Mouse (Mus musculus): ENCODE results near the gene Bcan. TPM values are rescaled to one million over a fixed set of nuclear protein-coding genes. Genes with fewer than 3 reads are reported as not detected.

Bcan gene
- polyA plus RNA-seq, 1 experiment = not detected

DNA sequence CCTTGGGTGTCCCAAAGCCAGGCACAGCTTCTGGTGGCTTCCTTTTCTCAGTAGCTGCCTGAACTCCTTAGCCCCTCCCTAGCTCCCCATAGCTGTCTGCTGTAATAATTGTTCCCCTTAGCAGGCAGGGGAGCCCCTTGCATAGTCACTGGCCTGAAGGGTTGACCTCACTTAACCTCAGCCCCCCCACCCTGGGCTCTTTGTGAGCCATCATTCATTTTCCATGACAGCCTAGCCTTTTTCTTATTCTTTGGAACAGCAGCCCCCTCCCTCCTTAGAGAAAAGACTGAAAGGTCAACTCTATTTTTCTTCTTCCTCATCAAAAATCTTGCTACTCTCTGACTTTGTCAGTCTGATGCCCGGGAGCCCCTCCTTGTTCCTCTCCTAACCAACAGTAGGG lies 41.1 kb downstream of the Bcan start:
- Histone ChIP-seq H3K27me3 (replicated peaks) (peaks cover 77% of the 10 kb centered on the region), H3K4me1 (peaks cover 40% of the 10 kb centered on the region), H3K9me3 (no peaks in the 10 kb centered on the region), H3K4me3 (replicated peaks) (no peak overlapping the region), H3K36me3 (replicated peaks; ENCODE audit: low read length) (no peaks in the 10 kb centered on the region)
- no peak for TF ChIP-seq FLI1 (IDR thresholded peaks at IDR 0.05; ENCODE audit: low read length)
- TF ChIP-seq GATA1 (IDR thresholded peaks at IDR 0.05; ENCODE audit: borderline replicate concordance, low read length) = no peak

DNA sequence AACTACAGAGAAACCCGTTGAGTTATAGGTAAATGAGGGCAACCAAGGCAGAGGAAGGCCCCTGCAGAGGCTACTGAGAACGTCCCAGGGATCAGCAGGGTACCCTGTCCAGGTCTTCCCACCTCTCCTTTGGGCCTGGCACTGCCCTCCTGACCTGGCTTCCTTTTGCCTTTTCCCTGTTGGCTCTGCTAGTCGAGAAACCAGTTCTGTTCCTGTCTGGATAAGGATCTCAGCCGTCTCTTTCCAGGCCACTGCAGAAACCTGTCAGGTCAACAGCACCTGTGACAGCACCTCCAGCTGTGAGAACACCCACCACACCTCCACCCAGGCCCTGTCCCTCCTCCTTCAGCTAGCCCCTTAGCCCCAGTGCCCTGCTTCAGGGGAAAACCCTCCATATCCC lies 41.6 kb downstream of the Bcan start:
- Histone ChIP-seq H3K27me3 (replicated peaks) (peaks cover 80% of the 10 kb centered on the region), H3K4me3 (replicated peaks) (no peak overlapping the region), H3K36me3 (replicated peaks; ENCODE audit: low read length) (no peaks in the 10 kb centered on the region), H3K4me1 (peaks cover 40% of the 10 kb centered on the region), H3K9me3 (no peaks in the 10 kb centered on the region)
- no peak for TF ChIP-seq GATA1 (IDR thresholded peaks at IDR 0.05; ENCODE audit: borderline replicate concordance, low read length)
- TF ChIP-seq FLI1 (IDR thresholded peaks at IDR 0.05; ENCODE audit: low read length) = no peak

DNA sequence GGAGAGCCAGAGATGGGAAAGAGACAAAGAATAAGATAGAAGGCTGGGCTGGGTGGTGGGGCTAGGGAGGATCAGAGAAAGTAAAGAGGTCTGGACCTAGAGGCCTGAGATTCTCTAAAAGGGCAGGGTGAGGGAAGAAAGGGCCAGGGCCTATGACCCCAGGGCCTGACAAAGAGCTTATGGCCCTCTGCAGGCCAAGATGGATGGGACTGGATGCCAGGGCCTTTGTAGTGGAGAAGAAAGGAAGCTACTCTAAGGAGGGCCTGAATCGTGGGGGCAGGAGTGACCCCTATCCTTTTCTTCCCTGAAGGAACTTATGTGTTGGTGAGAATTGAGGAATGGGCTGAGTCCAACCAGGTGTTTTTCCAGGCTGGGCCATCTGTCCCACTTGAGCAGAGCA lies 42.0 kb downstream of the Bcan start:
- Histone ChIP-seq H3K9me3 (no peaks in the 10 kb centered on the region), H3K36me3 (replicated peaks; ENCODE audit: low read length) (no peaks in the 10 kb centered on the region), H3K4me1 (peaks cover 36% of the 10 kb centered on the region), H3K27me3 (replicated peaks) (peaks cover 80% of the 10 kb centered on the region), H3K4me3 (replicated peaks) (no peak overlapping the region)
- TF ChIP-seq GATA1 (IDR thresholded peaks at IDR 0.05; ENCODE audit: borderline replicate concordance, low read length) = no peak
- no peak for TF ChIP-seq FLI1 (IDR thresholded peaks at IDR 0.05; ENCODE audit: low read length)

GRCm38 (mm10) chr3:87952440-87952839 lies 47.6 kb downstream of the Bcan start:
- H3K4me3 ChIP-seq (replicated peaks) = no peak overlapping the region
- H3K27me3 ChIP-seq (replicated peaks) = peaks cover 94% of the 10 kb centered on the region

DNA sequence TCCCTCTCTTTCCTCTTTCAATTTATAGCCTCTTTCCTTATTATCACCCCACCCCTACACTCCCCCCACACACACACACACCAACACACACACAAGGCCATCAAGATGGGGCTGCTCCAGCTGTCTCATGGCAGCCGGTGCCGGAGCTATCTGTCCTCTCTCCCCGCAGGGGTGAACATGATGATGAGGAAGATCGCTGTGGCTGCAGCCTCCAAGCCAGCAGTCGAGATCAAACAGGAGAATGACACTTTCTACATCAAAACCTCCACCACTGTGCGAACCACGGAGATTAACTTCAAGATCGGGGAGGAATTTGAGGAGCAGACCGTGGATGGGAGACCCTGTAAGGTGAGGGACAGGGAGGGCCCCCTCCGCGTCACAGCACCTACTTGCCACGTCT lies 48.1 kb downstream of the Bcan start:
- H3K9me3 ChIP-seq = no peaks in the 10 kb centered on the region
- TF ChIP-seq FLI1 (IDR thresholded peaks at IDR 0.05; ENCODE audit: low read length) (no peak), GATA1 (IDR thresholded peaks at IDR 0.05; ENCODE audit: borderline replicate concordance, low read length) (no peak)
- H3K36me3 ChIP-seq (replicated peaks; ENCODE audit: low read length) = no peaks in the 10 kb centered on the region
- H3K4me1 ChIP-seq = peaks cover 52% of the 10 kb centered on the region
- peaks cover 96% of the 10 kb centered on the region for H3K27me3 ChIP-seq (replicated peaks)
- H3K4me3 ChIP-seq (replicated peaks) = peak overlapping the region; percentile 25

More at GRCm38 (mm10) chr3:87952440-87952839, 47.6 kb downstream of the Bcan start:
- H3K4me1 ChIP-seq = peaks cover 50% of the 10 kb centered on the region
- H3K36me3 ChIP-seq (replicated peaks; ENCODE audit: low read length) = no peaks in the 10 kb centered on the region
- no peaks in the 10 kb centered on the region for H3K9me3 ChIP-seq
- no peak for TF ChIP-seq FLI1 (IDR thresholded peaks at IDR 0.05; ENCODE audit: low read length)
- no peak for TF ChIP-seq GATA1 (IDR thresholded peaks at IDR 0.05; ENCODE audit: borderline replicate concordance, low read length)

GRCm38 (mm10) chr3:87949955-87950515 lies 50.0 kb downstream of the Bcan start:
- H3K36me3 ChIP-seq (replicated peaks; ENCODE audit: low read length) = peaks cover 6% of the 10 kb centered on the region
- H3K27me3 ChIP-seq (replicated peaks) = peaks cover 98% of the 10 kb centered on the region

GRCm38 (mm10) chr3:87949266-87949954 lies 50.6 kb downstream of the Bcan start:
- TF ChIP-seq FLI1 (IDR thresholded peaks at IDR 0.05; ENCODE audit: low read length) = no peak
- TF ChIP-seq GATA1 (IDR thresholded peaks at IDR 0.05; ENCODE audit: borderline replicate concordance, low read length) = no peak
- H3K27me3 ChIP-seq (replicated peaks) = peaks cover 94% of the 10 kb centered on the region
- peaks cover 11% of the 10 kb centered on the region for H3K36me3 ChIP-seq (replicated peaks; ENCODE audit: low read length)

More at GRCm38 (mm10) chr3:87949955-87950515, 50.0 kb downstream of the Bcan start:
- Histone ChIP-seq H3K9me3 (no peaks in the 10 kb centered on the region), H3K4me1 (peaks cover 62% of the 10 kb centered on the region), H3K4me3 (replicated peaks) (no peak overlapping the region)
- TF ChIP-seq FLI1 (IDR thresholded peaks at IDR 0.05; ENCODE audit: low read length) = no peak
- TF ChIP-seq GATA1 (IDR thresholded peaks at IDR 0.05; ENCODE audit: borderline replicate concordance, low read length) = no peak

DNA sequence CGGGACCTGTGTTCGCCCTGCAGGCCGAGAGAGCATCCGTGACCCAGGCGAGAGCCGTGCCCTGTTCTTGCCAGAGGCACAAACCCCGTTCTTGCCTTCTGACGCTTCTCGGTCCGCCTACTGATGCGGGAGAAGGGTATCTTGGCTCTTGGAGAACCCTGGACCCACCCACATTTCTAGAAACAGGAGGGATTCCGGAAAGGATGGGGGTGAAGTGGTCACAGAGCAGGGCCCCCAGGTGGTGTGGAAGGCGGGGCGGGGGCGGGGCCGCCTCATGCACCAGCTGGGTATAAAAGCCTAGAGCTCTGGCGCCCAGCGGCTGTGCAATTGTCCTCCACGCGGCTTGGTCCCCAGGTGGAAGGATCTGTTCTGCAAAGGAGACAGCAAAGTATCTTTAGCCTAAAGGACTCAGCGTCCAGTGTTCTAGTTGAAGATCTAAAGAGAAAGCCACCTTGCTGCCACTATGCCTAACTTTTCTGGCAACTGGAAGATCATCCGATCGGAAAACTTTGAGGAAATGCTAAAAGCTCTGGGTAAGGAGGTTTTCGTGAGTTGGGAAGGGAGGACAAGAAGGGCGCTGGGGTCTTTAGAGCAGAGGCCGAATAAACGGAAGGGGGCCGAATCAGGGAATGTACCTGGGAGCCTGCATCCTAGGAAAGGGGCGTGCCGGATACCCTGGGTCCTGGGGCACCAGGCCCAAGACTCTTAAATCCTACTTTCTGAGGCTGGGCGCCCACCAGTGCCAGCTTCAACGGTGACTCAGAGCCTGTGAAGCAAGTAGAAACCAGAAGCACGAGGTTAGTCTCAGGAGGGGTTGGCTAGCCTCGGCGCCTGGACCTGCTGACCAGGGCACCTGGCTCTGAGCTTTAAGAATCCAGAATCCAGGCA lies 51.4 kb downstream of the Bcan start, which contains the start of gene Crabp2:
TSS of gene Crabp2 (plus strand) at position 289 of the 888 bp plus-strand sequence.
- H3K27me3 ChIP-seq (replicated peaks) = peaks cover 87% of the 10 kb centered on the region
- TF ChIP-seq GATA1 (IDR thresholded peaks at IDR 0.05; ENCODE audit: borderline replicate concordance, low read length) (no peak), FLI1 (IDR thresholded peaks at IDR 0.05; ENCODE audit: low read length) (no peak)
- H3K4me3 ChIP-seq (replicated peaks) = peak within 1 kb of the TSS; percentile 85
- H3K36me3 ChIP-seq (replicated peaks; ENCODE audit: low read length) = peaks cover 19% of the 10 kb centered on the region
- peaks cover 62% of the 10 kb centered on the region for H3K4me1 ChIP-seq
- no peaks in the 10 kb centered on the region for H3K9me3 ChIP-seq

More at GRCm38 (mm10) chr3:87949266-87949954, 50.6 kb downstream of the Bcan start:
- Histone ChIP-seq H3K4me3 (replicated peaks) (no peak overlapping the region), H3K9me3 (no peaks in the 10 kb centered on the region), H3K4me1 (peaks cover 62% of the 10 kb centered on the region)

DNA sequence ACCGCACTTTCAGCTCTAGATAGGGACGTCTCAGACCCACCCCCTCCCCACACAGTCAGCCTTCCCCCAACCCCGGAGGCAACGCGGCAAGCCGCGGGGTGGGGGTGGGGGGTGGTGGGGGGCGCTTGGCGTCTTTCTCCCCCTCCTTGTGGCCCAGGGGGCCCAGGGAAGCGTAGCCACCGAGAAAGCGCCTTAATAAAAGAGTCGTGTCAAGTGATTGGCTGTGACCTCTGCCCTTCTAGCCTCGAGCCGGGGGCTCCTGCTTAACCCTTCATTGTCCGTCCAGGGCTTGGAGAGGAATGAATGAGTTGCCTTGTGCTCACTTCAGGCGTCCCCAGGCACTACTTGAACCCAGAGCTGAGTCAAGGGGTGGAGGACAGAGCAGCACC lies 52.2 kb downstream of the Bcan start:
- Histone ChIP-seq H3K4me1 (peaks cover 60% of the 10 kb centered on the region), H3K36me3 (replicated peaks; ENCODE audit: low read length) (peaks cover 25% of the 10 kb centered on the region), H3K9me3 (no peaks in the 10 kb centered on the region), H3K4me3 (replicated peaks) (peak overlapping the region; percentile 70), H3K27me3 (replicated peaks) (peaks cover 79% of the 10 kb centered on the region)
- TF ChIP-seq FLI1 (IDR thresholded peaks at IDR 0.05; ENCODE audit: low read length) (no peak), GATA1 (IDR thresholded peaks at IDR 0.05; ENCODE audit: borderline replicate concordance, low read length) (no peak)
